ENCODE assay signal across 8 mouse cellular contexts in the genomic region with DNA sequence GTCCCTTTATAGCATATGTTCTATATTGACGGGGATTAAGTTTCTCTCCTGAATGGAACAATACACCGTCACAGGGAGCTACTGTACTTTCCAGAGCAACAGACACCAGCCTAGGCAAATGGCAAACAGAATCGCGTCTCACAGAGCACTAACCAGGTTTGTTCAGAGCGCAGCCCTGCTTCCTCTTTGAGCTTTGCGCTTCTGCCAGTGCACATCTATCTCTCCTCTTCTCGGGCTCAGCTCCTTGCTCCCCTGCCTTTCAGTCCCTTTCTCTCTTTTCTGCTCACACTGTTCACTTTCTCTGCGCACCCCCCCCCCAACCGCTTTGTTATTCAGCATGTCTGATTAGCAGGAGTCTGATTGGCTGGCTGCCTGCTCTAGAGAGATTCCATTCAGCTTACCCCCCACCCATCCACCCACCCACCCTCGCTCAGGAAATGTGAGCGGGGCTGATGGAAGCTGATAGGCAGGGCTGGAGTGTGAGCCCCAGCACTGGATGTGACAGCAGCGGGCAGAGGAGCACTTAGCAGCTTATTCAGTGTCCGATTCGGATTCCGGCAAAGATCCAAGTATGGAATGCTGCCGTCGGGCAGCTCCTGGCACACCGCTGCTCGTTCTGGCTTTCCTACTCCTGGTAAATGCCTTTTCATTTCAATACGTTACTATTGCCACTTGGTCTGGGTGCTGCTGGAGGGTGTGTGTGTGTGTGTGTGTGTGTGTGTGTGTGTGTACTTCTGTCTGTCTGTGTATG.
DNase-seq lines count a peak whose midpoint lies in the region; ATAC-seq and TF ChIP-seq lines count a peak whose summit lies in the region.

No protein-coding gene starts in this region.

- peak; percentile 70 for DNase-seq in adrenal gland, adult 2 months
- DNase-seq in embryo, embryonic 11.5 days (ENCODE audit: low read depth, low spot score), result peak; percentile 68
- peak; percentile 38 to 62 for DNase-seq in gastrocnemius, postnatal 4 days (ENCODE audit: low spot score in 2 of 2)
- DNase-seq in left cerebral cortex, postnatal 14 days (ENCODE audit: low spot score in 2 of 2), result peak; percentile 39 to 49
- DNase-seq in right cerebral cortex, postnatal 10 days (ENCODE audit: low spot score in 2 of 2), result peak; percentile 74 to 81

- no peaks in the 10 kb centered on the region for H3K27me3 ChIP-seq in intestine, postnatal 0 days (replicated peaks; ENCODE audit: control insufficient read depth, insufficient read depth, low read length)

- H3K4me1 ChIP-seq in intestine, postnatal 0 days (replicated peaks; ENCODE audit: control insufficient read depth, insufficient read depth, low read length), result no peaks in the 10 kb centered on the region

- peak overlapping the region; percentile 34 for H3K4me3 ChIP-seq in intestine, postnatal 0 days (ENCODE audit: low read depth, low read length)

- no peak overlapping the region for H3K9ac ChIP-seq in intestine, postnatal 0 days (ENCODE audit: low read depth, low read length)

- no peaks in the 10 kb centered on the region for H3K9me3 ChIP-seq in intestine, postnatal 0 days (ENCODE audit: control insufficient read depth)

- no peak overlapping the region for H3K27ac ChIP-seq in intestine, postnatal 0 days (ENCODE audit: low read depth, low read length)

- intact Hi-C loops in left cerebral cortex, postnatal 14 days (cut with DNase I), result loop anchor here (10.0 kb wide), 1 partner anchor 221 kb away; no protein-coding TSS in a partner anchor

- WGBS in intestine, postnatal 0 days, result 2% methylated on average over 20 of the region's 20 CpGs

- peak overlapping the region; percentile 60 for H3K4me2 ChIP-seq in intestine, postnatal 0 days (replicated peaks; ENCODE audit: low read depth)

- no peaks in the 10 kb centered on the region for H3K36me3 ChIP-seq in intestine, postnatal 0 days (ENCODE audit: control insufficient read depth, insufficient read depth)

- ATAC-seq in intestine, postnatal 0 days, result no peak
- ATAC-seq in megakaryocyte, adult 5-6 weeks (ENCODE audit: poor library complexity, severe bottlenecking), result peak; percentile 21; the same call in 1 of the 2 replicates
- ATAC-seq in CD4-positive, CD25-positive, alpha-beta regulatory T cell, adult 4 months, result no peak

- no peak for TF ChIP-seq CTCF in intestine, postnatal 0 days (IDR thresholded peaks at IDR 0.05; ENCODE audit: low read depth)
